Mouse (Mus musculus) cerebellum, adult 2 months (tissue): ENCODE data around the gene Uvrag.

Experiments used
- CTCF ChIP-seq: fragments of 200-500 bp; IDR thresholded peaks from 2 replicates; pipeline ENCODE4 v1.5.1; 2011; ENCODE audit warnings: low read depth, mild to moderate bottlenecking, control low read depth, low read length, moderate library complexity, borderline replicate concordance; ENCODE audit not compliant: insufficient read depth
- POLR2A ChIP-seq: fragments of 200-500 bp; IDR thresholded peaks from 2 replicates; pipeline ENCODE4 v1.6.1; 2011; ENCODE audit warnings: low read length, control low read depth, borderline replicate concordance; ENCODE audit not compliant: insufficient read depth

GRCm38 (mm10) chr7:99064795-99065194, 76.1 kb downstream of the Uvrag start:
- TF ChIP-seq CTCF = no peak
- TF ChIP-seq POLR2A = no peak
